Mouse (Mus musculus) liver, embryonic 11.5 days (tissue): Measurements from ENCODE around the gene Cfap97. TPM values are rescaled to one million over a fixed set of nuclear protein-coding genes. Genes with fewer than 3 reads are reported as not detected.

ENCODE experiments used
- microRNA-seq: library from miRNA; unstranded; fragments of <30 nt; microRNA quantifications from one replicate; pipeline ENCODE4, GENCODE M21; 2017; ENCODE audit warnings: borderline number of aligned reads
- polyA plus RNA-seq: library from polyadenylated mRNA; unstranded; fragments of >200 nt; fragmentation: Nextera tagmentation; extraction: Ambion mirVana; gene quantifications from 2 replicates; pipeline ENCODE4 v1.2.1, GENCODE M21; 2014

Cfap97 gene
- polyA plus RNA-seq, 1 experiment from 2014 or later = 16.2 TPM

Small RNAs within 50 kb of the gene (microRNA-seq; reads per million reads assigned to microRNA genes)
- not detected for gene Gm23812

Other genes with a start within 250 kb of the Cfap97 start
- gene Ccdc110, start 217.2 kb upstream of the Cfap97 start, polyA plus RNA-seq = not detected in 2 replicates
- gene 1700029J07Rik, start 176.5 kb upstream of the Cfap97 start, polyA plus RNA-seq = 2.0 and 2.2 TPM in 2 replicates
- gene Ufsp2, start 176.2 kb upstream of the Cfap97 start, polyA plus RNA-seq = 67.1 and 71.1 TPM in 2 replicates
- gene Lrp2bp, start 152.5 kb upstream of the Cfap97 start, polyA plus RNA-seq = 0.29 and 0.40 TPM in 2 replicates
- 17.6 and 19.9 TPM in 2 replicates for gene Ankrd37, start 146.1 kb upstream of the Cfap97 start, polyA plus RNA-seq
- 7.0 and 10.6 TPM in 2 replicates for gene Snx25, start 388 bp downstream of the Cfap97 start, polyA plus RNA-seq
- 279 and 291 TPM in 2 replicates for gene Slc25a4, start 59.5 kb downstream of the Cfap97 start, polyA plus RNA-seq
- not detected in 2 replicates for gene Helt, start 142.9 kb downstream of the Cfap97 start, polyA plus RNA-seq